Mouse (Mus musculus): ENCODE measurements around the gene Fam129a.

DNA sequence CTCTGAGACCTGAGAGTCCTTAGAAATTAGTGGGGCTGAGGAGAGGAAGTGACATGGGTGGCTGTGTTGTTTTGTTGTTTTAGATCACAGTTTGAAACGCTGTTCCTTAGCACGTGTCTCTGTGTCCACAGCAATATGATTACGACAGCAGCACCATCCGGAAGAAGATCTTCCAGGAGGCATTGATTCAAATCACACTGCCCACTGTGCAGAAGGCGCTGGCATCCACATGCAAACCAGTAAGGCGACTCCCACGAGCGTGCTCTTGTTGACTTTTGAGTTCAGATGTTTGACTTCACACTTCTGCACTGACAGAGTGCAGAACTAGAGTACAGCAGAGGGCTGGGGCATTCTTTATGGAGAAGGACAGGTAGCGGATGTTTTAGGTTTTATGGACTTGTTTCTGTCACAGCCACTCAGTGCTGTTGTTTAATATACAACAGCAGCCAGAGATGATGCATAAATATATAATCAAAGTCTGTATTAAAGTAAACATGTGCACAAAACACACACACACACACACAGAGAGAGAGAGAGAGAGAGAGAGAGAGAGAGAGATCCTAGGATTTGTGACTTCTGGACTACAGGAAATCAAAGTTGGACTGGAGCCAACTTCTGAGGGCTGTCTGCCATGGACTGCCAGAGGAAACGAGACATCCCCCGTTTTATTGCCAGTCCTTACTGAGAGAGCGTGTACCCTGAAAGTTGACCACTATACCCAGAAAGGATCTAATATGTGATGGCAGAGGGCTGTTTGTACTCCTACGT is 138.2 kb downstream of the Fam129a start:
- TF ChIP-seq ZNF384 (IDR thresholded peaks at IDR 0.05; ENCODE audit: low read depth, low read length) (no peak), MAFK (IDR thresholded peaks at IDR 0.05; ENCODE audit: insufficient read depth, low read depth, low read length) (no peak), ZC3H11A (IDR thresholded peaks at IDR 0.05; ENCODE audit: borderline replicate concordance, low read depth, low read length) (no peak), HCFC1 (IDR thresholded peaks at IDR 0.05; ENCODE audit: borderline replicate concordance, insufficient read depth, low read length) (no peak), CHD2 (IDR thresholded peaks at IDR 0.05; ENCODE audit: low read depth, low read length) (no peak)
